Mouse (Mus musculus) urinary bladder, postnatal 14 days (tissue): Measurements from ENCODE around the gene Vmn1r59.
"Not testable (repeated sequence)": the region's sequence is repeated elsewhere in the genome, so short reads cannot be mapped to it uniquely, and the experiment has no call there.

Experiments
- DNase-seq: peaks from one replicate; pipeline ENCODE4 v3.0.0; 2021; ENCODE audit warnings: low spot score

The Vmn1r59 gene

GRCm38 (mm10) chr7:5456674-5457073 lies at the start of gene Vmn1r59:
Vmn1r59 (minus strand) TSS chr7:5456774.
- DNase-seq, result no peak

GRCm38 (mm10) chr7:5493856-5494255 lies 37.3 kb upstream of the Vmn1r59 start, which contains the start of gene Vmn2r28:
Vmn2r28 (minus strand) TSS chr7:5493956.
- not testable (repeated sequence) for DNase-seq

GRCm38 (mm10) chr7:5454011-5454410 lies 2.6 kb downstream of the Vmn1r59 start:
- DNase-seq, result not testable (repeated sequence)

- DNase-seq, result no peak
These were observed 7.9 kb downstream of the Vmn1r59 start for GRCm38 (mm10) chr7:5448627-5449026.

- DNase-seq, result not testable (repeated sequence)
These were observed 43.3 kb downstream of the Vmn1r59 start, which contains the start of gene Vmn1r58 for GRCm38 (mm10) chr7:5413296-5413695. Vmn1r58 (minus strand) TSS chr7:5413396.

GRCm38 (mm10) chr7:5406201-5406600 lies 50.4 kb downstream of the Vmn1r59 start:
- DNase-seq, result no peak
